Mouse (Mus musculus) layer of hippocampus, postnatal 10 days (tissue): ENCODE results near the gene Hsd11b1. TPM values are rescaled to one million over a fixed set of nuclear protein-coding genes. Genes with fewer than 3 reads are reported as not detected.

Source experiments
- total RNA-seq, 2 experiments: library from RNA; stranded (reverse); gene quantifications; 2 replicates each; pipeline ENCODE4 v1.2.3; 2021

Hsd11b1 gene
- total RNA-seq, 2 experiments from 2014 or later, result 31.5 to 35.3 TPM

Other genes with a start within 250 kb of the Hsd11b1 start
- 10 to 100 TPM; 21.9 to 24.2 TPM for gene Syt14, start 228.3 kb downstream of the Hsd11b1 start, total RNA-seq
- 10 to 100 TPM; 21.1 to 21.5 TPM for gene Diexf, start 133.8 kb downstream of the Hsd11b1 start, total RNA-seq
- 1 to 10 TPM; 1.0 TPM for gene Irf6, start 111.0 kb downstream of the Hsd11b1 start, total RNA-seq
- gene A130010J15Rik, start 96.0 kb downstream of the Hsd11b1 start, total RNA-seq, result 1 to 10 TPM; 6.7 to 7.3 TPM
- 1 to 10 TPM; 2.7 to 3.0 TPM for gene Traf3ip3, start 62.4 kb downstream of the Hsd11b1 start, total RNA-seq
- gene Lamb3, start 56.4 kb downstream of the Hsd11b1 start, total RNA-seq, result 1 to 10 TPM; 1.2 to 1.8 TPM
- gene G0s2, start 9.1 kb upstream of the Hsd11b1 start, total RNA-seq, result 1 to 10 TPM; 6.7 to 9.3 TPM
- gene Camk1g, start 106.2 kb upstream of the Hsd11b1 start, total RNA-seq, result 10 to 100 TPM; 39.3 to 40.3 TPM